Mouse (Mus musculus) forebrain, embryonic 15.5 days (tissue): ENCODE data around the gene Wfdc16. TPM values are rescaled to one million over a fixed set of nuclear protein-coding genes. Genes with fewer than 3 reads are reported as not detected.
"Not testable (repeated sequence)": the region's sequence is repeated elsewhere in the genome, so short reads cannot be mapped to it uniquely, and the experiment has no call there.

Experiments
- ATAC-seq: fragments of 200-750 bp; cut with Nextera tagmentation; replicated peaks from 2 replicates; pipeline ENCODE4 v1.8.0; 2017; ENCODE audit warnings: mild to moderate bottlenecking, moderate TSS enrichment, moderate library complexity
- H3K27ac ChIP-seq: fragments of 300-500 bp; sonication (generic); replicated peaks from 2 replicates; pipeline ENCODE4 v1.5.1; 2015; ENCODE audit warnings: mild to moderate bottlenecking, inconsistent platforms
- H3K27me3 ChIP-seq: fragments of 300-500 bp; sonication (generic); 2 replicates; pipeline ENCODE4 v1.6.1; 2015; ENCODE audit warnings: inconsistent platforms
- H3K36me3 ChIP-seq: fragments of 300-500 bp; sonication (generic); 2 replicates; pipeline ENCODE4 v1.6.1; 2015; ENCODE audit warnings: mild to moderate bottlenecking, inconsistent platforms
- H3K4me1 ChIP-seq: fragments of 300-500 bp; sonication (generic); 2 replicates; pipeline ENCODE4 v1.6.1; 2015; ENCODE audit warnings: inconsistent platforms
- H3K4me2 ChIP-seq: fragments of 300-500 bp; sonication (generic); replicated peaks from 2 replicates; pipeline ENCODE4 v1.6.1; 2015; ENCODE audit warnings: mild to moderate bottlenecking, inconsistent platforms
- H3K4me3 ChIP-seq: fragments of 300-500 bp; sonication (generic); 2 replicates; pipeline ENCODE4 v1.5.1; 2015; ENCODE audit warnings: mild to moderate bottlenecking, inconsistent platforms
- H3K9ac ChIP-seq: fragments of 300-500 bp; sonication (generic); replicated peaks from 2 replicates; pipeline ENCODE4 v1.6.1; 2015; ENCODE audit warnings: mild to moderate bottlenecking, inconsistent platforms
- H3K9me3 ChIP-seq: fragments of 300-500 bp; sonication (generic); 2 replicates; pipeline ENCODE4 v1.6.1; 2016; ENCODE audit warnings: inconsistent platforms
- WGBS: fragments of 180-500 bp; shearing (Covaris S2); methylation state at CpG from one replicate; pipeline ENCODE4 v1.1.7; 2015; ENCODE audit warnings: mixed read lengths; 5-methylcytosine and 5-hydroxymethylcytosine counted together
- polyA plus RNA-seq: library from polyadenylated mRNA; unstranded; fragments of >200 nt; fragmentation: Nextera tagmentation; extraction: Ambion mirVana; gene quantifications from 2 replicates; pipeline ENCODE4 v1.2.1, GENCODE M21; 2015

Wfdc16 gene
- polyA plus RNA-seq, 1 experiment from 2014 or later: not detected

DNA sequence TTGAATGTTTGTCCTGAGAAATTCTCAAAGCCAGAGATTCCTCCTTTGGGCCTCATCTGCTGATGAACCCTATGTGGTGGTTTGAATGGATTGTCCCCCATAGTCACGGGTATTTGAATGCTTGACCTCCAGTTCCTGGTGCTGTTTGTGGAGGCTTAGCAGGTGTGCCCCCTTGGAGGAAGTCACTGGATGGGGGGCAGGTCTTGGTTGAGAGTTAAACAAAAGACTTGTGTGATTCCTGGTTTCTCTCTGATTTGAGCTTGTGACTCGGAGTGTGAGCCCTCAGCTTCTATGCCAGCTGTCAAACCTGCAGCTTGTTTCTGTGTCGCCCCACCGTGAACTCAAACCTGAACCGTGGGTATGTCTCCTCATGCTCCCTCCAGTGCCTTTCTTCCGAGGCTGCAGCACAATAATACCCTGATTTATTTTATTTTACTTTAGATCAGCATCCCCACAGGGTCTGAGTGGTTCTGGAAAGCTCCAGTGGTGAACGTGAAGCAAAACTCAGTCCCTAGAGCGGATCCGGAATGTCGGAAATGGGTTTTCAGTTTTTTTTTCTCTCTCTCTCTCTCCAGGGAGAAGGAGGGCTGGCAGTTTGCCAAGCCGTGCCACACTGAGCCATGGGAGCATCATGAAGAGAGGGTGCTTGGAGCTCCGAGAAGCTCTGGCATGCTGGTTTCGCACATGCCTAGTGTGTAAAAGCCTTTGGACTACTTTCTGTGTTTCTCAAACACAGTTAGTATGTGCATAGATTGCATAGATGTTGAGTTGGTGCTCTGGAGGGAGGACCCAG is 3.5 kb upstream of the Wfdc16 start:
- Histone ChIP-seq H3K27ac (no peak overlapping the region), H3K9me3 (no peaks in the 10 kb centered on the region), H3K9ac (no peak overlapping the region), H3K36me3 (no peaks in the 10 kb centered on the region), H3K27me3 (no peaks in the 10 kb centered on the region), H3K4me1 (no peaks in the 10 kb centered on the region), H3K4me3 (no peak overlapping the region), H3K4me2 (no peak overlapping the region)
- 60% methylated on average over 13 of the region's 13 CpGs for WGBS
- no peak for ATAC-seq

DNA sequence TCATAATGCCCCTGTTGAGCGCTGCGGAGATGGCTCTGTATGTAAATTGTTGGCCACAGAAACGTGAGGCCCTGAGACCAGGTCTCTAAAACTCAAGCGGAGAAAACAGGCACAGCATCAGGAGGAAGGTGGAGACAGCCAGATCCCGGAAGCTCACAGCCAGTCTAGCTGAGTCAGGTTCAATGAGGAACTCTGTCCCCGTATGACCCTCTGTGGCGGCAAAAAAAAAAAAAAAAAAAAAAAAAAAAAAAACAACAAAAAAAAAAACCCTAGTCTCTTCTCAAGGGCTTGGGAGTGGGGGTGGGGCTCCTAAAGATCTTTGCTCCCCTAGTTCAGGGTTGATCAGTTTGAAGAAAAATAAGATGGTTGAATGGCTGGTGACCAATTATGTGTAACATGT is 2.5 kb upstream of the Wfdc16 start:
- no peaks in the 10 kb centered on the region for H3K27me3 ChIP-seq
- H3K9me3 ChIP-seq: no peaks in the 10 kb centered on the region
- no peak overlapping the region for H3K9ac ChIP-seq
- 68% methylated on average over 7 of the region's 7 CpGs for WGBS
- no peak overlapping the region for H3K4me3 ChIP-seq
- no peak overlapping the region for H3K27ac ChIP-seq
- H3K4me1 ChIP-seq: no peaks in the 10 kb centered on the region
- H3K36me3 ChIP-seq: no peaks in the 10 kb centered on the region
- no peak overlapping the region for H3K4me2 ChIP-seq
- no peak for ATAC-seq

DNA sequence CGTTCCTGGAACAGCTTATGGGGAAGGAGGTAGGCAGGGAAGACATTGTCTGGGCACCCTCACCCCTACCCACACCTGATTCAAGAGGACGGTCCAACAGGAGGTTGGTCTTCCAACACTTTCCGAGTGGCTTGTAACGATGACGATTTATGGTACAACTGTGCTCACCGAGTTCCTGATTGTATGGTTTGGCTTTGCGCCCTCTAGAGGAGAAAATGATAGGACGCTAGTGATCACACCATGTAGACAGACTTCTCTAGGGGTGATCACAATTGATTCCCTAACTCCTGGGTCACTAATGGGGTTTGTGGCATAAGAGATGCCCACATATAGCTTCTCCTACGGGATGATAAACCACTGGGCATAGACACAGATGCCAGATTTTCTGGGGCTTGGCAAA is 3.3 kb downstream of the Wfdc16 start:
- Histone ChIP-seq H3K9ac (no peak overlapping the region), H3K27ac (no peak overlapping the region), H3K27me3 (no peaks in the 10 kb centered on the region), H3K9me3 (no peaks in the 10 kb centered on the region), H3K4me3 (no peak overlapping the region), H3K4me2 (no peak overlapping the region), H3K36me3 (no peaks in the 10 kb centered on the region), H3K4me1 (no peaks in the 10 kb centered on the region)
- no peak for ATAC-seq
- WGBS: 81% methylated on average over 9 of the region's 9 CpGs

DNA sequence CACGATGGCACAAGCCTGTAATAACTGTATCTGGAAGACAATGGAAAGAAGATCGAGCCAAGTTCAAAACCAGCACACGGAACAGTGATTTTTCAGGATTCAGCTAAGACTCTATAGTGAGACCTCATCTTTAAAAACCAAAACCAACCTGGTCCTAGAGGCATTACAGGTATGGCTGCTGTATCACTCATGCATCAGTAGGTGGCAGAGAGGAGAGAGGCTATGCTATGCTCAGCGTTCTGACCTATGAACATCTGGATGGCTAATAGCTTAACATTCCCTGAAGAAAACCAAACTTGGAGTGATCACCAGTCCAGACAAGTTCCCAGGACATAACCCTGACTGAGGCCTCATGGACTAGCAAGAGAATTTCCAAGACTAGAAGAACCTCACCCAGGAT is 16.8 kb downstream of the Wfdc16 start:
- WGBS: 83% methylated on average over 4 of the region's 4 CpGs
- no peak for ATAC-seq
- H3K9me3 ChIP-seq: no peaks in the 10 kb centered on the region
- no peaks in the 10 kb centered on the region for H3K27me3 ChIP-seq
- no peaks in the 10 kb centered on the region for H3K4me1 ChIP-seq
- H3K36me3 ChIP-seq: no peaks in the 10 kb centered on the region
- H3K27ac ChIP-seq: no peak overlapping the region
- H3K9ac ChIP-seq: no peak overlapping the region
- H3K4me2 ChIP-seq: no peak overlapping the region
- H3K4me3 ChIP-seq: no peak overlapping the region

DNA sequence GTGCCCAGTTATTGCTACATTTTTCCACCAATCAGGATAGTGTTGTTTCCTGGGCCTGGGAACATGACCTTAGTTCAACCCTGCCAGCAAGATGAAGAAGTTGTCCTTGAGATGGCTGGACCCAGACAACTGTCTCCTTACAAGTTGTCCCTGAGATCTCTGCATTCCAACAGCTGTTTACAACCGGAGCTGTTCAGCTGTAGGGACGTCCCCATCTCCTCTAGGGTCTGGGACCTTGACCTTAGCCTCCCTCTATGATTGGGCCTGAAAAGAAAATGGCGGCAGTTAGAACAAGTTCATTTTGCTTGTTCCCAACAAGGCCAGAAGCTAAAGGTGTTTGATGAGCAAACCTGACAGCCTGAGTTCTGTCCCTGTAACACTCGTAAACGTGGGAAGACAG is 19.5 kb downstream of the Wfdc16 start:
- Histone ChIP-seq H3K36me3 (no peaks in the 10 kb centered on the region), H3K4me2 (no peak overlapping the region), H3K9ac (no peak overlapping the region), H3K4me3 (no peak overlapping the region), H3K27ac (no peak overlapping the region), H3K27me3 (no peaks in the 10 kb centered on the region), H3K9me3 (no peaks in the 10 kb centered on the region), H3K4me1 (no peaks in the 10 kb centered on the region)
- WGBS: 86% methylated on average over 5 of the region's 5 CpGs
- ATAC-seq: no peak

DNA sequence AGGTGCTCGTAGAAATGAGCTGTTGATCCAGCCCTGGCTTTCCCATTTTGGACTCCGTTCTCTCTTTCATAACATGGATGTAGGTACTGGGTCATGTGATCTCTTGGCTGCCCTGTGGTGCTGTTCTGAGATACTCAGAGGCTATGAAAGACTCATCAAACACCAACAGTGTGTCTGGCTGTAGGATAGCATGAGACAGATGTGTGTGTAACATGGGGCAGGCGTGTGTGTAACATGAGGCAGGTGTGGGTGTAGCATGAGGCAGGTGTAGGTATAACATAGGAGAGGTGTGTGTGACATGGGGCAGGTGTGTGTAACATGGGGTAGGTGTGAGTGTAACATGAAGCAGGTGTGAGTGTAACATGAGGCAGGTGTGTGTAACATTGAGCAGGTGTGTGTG is 23.2 kb downstream of the Wfdc16 start:
- H3K4me1 ChIP-seq: no peaks in the 10 kb centered on the region
- H3K27ac ChIP-seq: no peak overlapping the region
- ATAC-seq: no peak
- 85% methylated on average over 3 of the region's 3 CpGs for WGBS
- H3K9ac ChIP-seq: no peak overlapping the region
- H3K4me2 ChIP-seq: no peak overlapping the region
- H3K27me3 ChIP-seq: no peaks in the 10 kb centered on the region
- no peak overlapping the region for H3K4me3 ChIP-seq
- H3K36me3 ChIP-seq: no peaks in the 10 kb centered on the region
- H3K9me3 ChIP-seq: no peaks in the 10 kb centered on the region

DNA sequence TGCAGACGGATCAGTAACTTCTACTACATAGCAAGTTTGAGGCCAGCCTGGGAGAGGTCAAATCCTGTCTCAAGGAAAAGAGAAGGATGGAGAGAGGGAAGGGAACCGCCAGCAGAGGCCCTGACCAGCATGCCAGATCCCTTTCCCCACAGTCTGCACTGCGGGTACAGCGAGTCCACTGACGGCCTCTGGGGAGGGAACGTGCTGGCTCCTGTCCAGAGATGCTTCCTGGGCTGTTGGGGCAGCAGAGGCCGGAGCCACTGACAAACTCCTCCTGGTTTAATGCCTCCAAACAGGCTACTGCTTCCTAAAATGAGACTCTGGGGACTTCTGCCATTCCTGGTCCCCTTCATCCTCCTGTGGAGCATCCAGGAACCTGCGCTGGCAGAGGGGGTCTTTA is 25.1 kb downstream of the Wfdc16 start, which contains the start of the genes Wfdc6b and Wfdc8:
Wfdc6b (plus strand) TSS at position 52 of the 400 bp plus-strand sequence.
Wfdc8 (minus strand) TSS at position 156 of the 400 bp plus-strand sequence.
- not testable (repeated sequence) for H3K27me3 ChIP-seq, H3K4me2 ChIP-seq, H3K4me3 ChIP-seq, H3K36me3 ChIP-seq, ATAC-seq, H3K9ac ChIP-seq, H3K9me3 ChIP-seq, H3K27ac ChIP-seq, H3K4me1 ChIP-seq
- WGBS: 60% methylated on average over 8 of the region's 8 CpGs

DNA sequence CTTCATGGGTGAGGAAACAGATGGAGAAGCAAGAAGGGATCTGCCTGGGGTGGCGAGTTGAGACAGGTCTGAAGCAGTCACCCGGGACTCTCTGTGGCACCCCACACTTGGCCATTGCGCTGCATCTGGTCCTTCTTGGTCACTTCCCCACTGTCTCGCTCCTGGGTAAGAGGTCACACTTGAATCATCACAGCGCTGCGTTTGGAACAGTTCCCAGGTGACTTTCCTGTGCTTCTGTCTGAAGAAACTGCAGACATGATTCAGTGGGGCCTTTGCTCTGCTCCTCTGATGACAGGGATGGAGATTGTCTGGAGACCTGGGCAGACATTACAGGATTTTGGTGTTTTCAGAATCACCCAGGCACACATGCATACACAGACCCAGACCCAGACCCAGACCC is 29.8 kb downstream of the Wfdc16 start:
- H3K27me3 ChIP-seq: no peaks in the 10 kb centered on the region
- no peaks in the 10 kb centered on the region for H3K4me1 ChIP-seq
- H3K36me3 ChIP-seq: no peaks in the 10 kb centered on the region
- H3K4me3 ChIP-seq: no peak overlapping the region
- no peaks in the 10 kb centered on the region for H3K9me3 ChIP-seq
- 85% methylated on average over 6 of the region's 6 CpGs for WGBS
- no peak overlapping the region for H3K4me2 ChIP-seq
- no peak overlapping the region for H3K9ac ChIP-seq
- H3K27ac ChIP-seq: no peak overlapping the region
- ATAC-seq: no peak

DNA sequence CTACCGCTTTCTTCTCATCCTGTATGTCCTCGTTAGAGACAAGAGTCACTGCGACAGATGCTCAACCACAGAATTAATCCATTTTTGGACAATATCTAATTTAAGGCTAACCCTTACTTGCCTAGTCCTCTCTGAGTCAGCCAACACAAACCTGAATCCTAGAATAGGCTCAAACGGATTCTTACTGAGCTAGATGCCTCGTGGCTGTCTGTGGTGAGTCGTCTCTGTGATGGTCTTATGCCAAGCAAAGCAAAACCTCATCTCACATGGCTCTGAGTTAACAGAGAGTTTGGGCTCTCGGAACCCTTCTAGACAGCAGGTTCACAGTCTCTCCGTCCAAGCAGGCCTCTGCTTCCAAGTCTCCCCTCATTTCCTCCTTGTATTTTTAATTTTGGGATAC is 34.2 kb downstream of the Wfdc16 start:
- Histone ChIP-seq H3K27ac (no peak overlapping the region), H3K9me3 (no peaks in the 10 kb centered on the region), H3K4me1 (no peaks in the 10 kb centered on the region), H3K27me3 (no peaks in the 10 kb centered on the region), H3K4me3 (no peak overlapping the region), H3K9ac (no peak overlapping the region), H3K36me3 (no peaks in the 10 kb centered on the region), H3K4me2 (no peak overlapping the region)
- 87% methylated on average over 8 of the region's 8 CpGs for WGBS
- ATAC-seq: no peak

DNA sequence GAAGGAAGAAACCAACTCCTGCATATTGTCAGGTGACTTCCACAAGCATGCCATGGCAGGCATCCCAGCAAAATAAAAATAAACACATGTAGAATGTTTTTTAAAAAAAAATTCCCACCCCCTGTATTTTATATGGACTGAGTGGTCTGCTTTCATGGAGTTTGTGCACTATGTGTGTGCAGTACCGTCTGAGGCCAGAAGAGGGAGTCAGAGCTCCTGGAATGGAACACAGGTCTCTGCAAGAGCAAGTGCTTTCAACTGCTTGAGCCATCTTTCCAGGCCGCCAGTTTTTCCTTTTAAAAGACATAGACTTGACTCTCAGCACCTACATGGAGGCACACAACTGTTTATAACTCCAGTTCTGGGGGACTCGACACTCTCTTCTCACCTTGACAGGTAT is 35.1 kb downstream of the Wfdc16 start:
- no peaks in the 10 kb centered on the region for H3K27me3 ChIP-seq
- H3K4me1 ChIP-seq: no peaks in the 10 kb centered on the region
- no peak overlapping the region for H3K27ac ChIP-seq
- no peak overlapping the region for H3K4me3 ChIP-seq
- 91% methylated on average over 3 of the region's 3 CpGs for WGBS
- H3K4me2 ChIP-seq: no peak overlapping the region
- ATAC-seq: no peak
- no peak overlapping the region for H3K9ac ChIP-seq
- no peaks in the 10 kb centered on the region for H3K9me3 ChIP-seq
- H3K36me3 ChIP-seq: no peaks in the 10 kb centered on the region

DNA sequence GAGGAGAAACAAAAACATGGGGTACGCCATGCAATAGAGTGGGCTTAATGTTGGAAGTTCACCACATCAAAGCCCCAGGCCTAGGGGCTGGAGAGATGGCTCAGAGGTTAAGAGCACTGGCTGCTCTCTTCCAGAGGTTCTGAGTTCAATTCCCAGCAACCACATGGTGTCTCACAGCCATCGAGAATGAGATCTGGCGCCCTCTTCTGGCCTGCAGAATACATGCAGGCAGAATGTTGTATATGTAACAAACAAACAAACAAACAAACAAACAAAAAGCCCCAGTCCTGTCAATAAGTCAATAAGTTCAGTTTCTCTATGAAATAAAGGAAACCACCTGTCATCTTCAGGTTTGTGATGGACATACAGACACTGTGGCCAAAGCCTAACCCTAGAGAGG is 38.4 kb downstream of the Wfdc16 start:
- no peaks in the 10 kb centered on the region for H3K27me3 ChIP-seq
- no peak overlapping the region for H3K4me3 ChIP-seq
- no peaks in the 10 kb centered on the region for H3K36me3 ChIP-seq
- 66% methylated on average over 3 of the region's 3 CpGs for whole genome bisulfite sequencing
- H3K4me1 ChIP-seq: no peaks in the 10 kb centered on the region
- no peak overlapping the region for H3K9ac ChIP-seq
- no peak for ATAC-seq
- no peak overlapping the region for H3K4me2 ChIP-seq
- H3K9me3 ChIP-seq: no peaks in the 10 kb centered on the region
- no peak overlapping the region for H3K27ac ChIP-seq

DNA sequence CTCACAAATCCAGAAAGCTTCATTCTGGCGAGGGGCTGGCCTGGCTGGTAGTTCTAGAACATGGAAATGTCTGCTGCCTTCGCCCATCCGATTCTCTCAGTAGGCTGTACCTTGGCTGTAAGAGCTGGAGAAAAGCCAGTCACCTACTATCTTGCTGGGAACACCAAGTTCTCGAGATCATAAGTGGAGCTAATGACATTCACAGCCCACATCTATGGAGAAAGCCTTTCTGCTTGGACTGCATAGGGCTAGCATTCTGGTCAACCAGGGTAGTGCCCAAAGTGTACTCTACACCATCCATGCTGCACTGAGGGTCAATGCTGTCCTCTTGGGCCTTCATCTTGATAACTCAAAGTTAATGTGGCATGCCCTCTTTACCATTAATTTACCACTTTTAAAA is 45.1 kb downstream of the Wfdc16 start, which contains the start of gene Eppin:
Eppin (minus strand) TSS at position 101 of the 400 bp plus-strand sequence.
- no peaks in the 10 kb centered on the region for H3K4me1 ChIP-seq
- no peak within 1 kb of the TSS for H3K4me2 ChIP-seq
- H3K9me3 ChIP-seq: no peaks in the 10 kb centered on the region
- ATAC-seq: no peak
- H3K36me3 ChIP-seq: no peaks in the 10 kb centered on the region
- H3K27me3 ChIP-seq: no peaks in the 10 kb centered on the region
- no peak within 1 kb of the TSS for H3K9ac ChIP-seq
- H3K27ac ChIP-seq: no peak within 1 kb of the TSS
- WGBS: 79% methylated on average over 4 of the region's 4 CpGs
- H3K4me3 ChIP-seq: no peak within 1 kb of the TSS

DNA sequence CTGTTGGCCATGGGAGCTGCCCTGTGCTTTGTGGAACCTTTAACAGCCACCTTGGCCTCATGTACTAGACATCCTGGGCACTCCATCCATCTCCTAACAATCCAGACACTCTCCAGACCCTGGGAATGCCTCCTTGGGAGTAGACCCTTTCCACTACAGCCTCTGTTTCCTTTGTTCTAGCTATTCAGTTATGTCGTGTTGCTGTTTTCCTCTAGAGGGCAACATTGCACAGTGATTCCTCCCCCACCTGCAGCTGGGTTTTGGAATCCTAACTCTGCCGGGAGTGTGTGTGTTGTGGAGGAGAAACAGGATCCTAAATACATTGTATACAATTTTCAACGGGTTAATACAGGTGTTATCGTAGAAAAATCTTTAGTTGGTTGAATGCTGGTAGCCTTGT is 46.6 kb downstream of the Wfdc16 start:
- no peak overlapping the region for H3K4me2 ChIP-seq
- no peaks in the 10 kb centered on the region for H3K4me1 ChIP-seq
- no peak overlapping the region for H3K4me3 ChIP-seq
- ATAC-seq: no peak
- no peak overlapping the region for H3K9ac ChIP-seq
- no peaks in the 10 kb centered on the region for H3K36me3 ChIP-seq
- WGBS: 14% methylated on average over 4 of the region's 4 CpGs
- H3K27ac ChIP-seq: no peak overlapping the region
- no peaks in the 10 kb centered on the region for H3K9me3 ChIP-seq
- no peaks in the 10 kb centered on the region for H3K27me3 ChIP-seq
